Mouse (Mus musculus) kidney, embryonic 14.5 days (tissue): ENCODE results near the gene Ap1g2. TPM values are rescaled to one million over a fixed set of nuclear protein-coding genes. Genes with fewer than 3 reads are reported as not detected.

Source experiments
- ATAC-seq: fragments of 200-750 bp; cut with Nextera tagmentation; 2 replicates; pipeline ENCODE4 v1.8.0; 2017; ENCODE audit warnings: moderate number of reproducible peaks, mild to moderate bottlenecking, moderate TSS enrichment, moderate library complexity; ENCODE audit not compliant: low FRiP score, low TSS enrichment
- H3K27ac ChIP-seq: fragments of 300-500 bp; sonication (generic); 2 replicates; pipeline ENCODE4 v1.5.1; 2014; ENCODE audit warnings: low read depth, mild to moderate bottlenecking, low read length, moderate library complexity, mixed read lengths
- H3K27me3 ChIP-seq: fragments of 300-500 bp; sonication (generic); 2 replicates; pipeline ENCODE4 v1.6.1; 2014; ENCODE audit warnings: mild to moderate bottlenecking, low read length; ENCODE audit not compliant: control insufficient read depth, insufficient read depth
- H3K36me3 ChIP-seq: fragments of 300-500 bp; sonication (generic); 2 replicates; pipeline ENCODE4 v1.6.1; 2014; ENCODE audit warnings: low read length, mixed read lengths; ENCODE audit not compliant: control insufficient read depth, insufficient read depth
- H3K4me1 ChIP-seq: fragments of 300-500 bp; sonication (generic); 2 replicates; pipeline ENCODE4 v1.6.1; 2014; ENCODE audit warnings: low read length, mixed read lengths; ENCODE audit not compliant: control insufficient read depth, insufficient read depth
- H3K4me2 ChIP-seq: fragments of 300-500 bp; sonication (generic); replicated peaks from 2 replicates; pipeline ENCODE4 v1.6.1; 2014; ENCODE audit warnings: low read depth, mild to moderate bottlenecking, low read length
- H3K4me3 ChIP-seq: fragments of 300-500 bp; sonication (generic); 2 replicates; pipeline ENCODE4 v1.5.1; 2014; ENCODE audit warnings: mild to moderate bottlenecking, low read length
- H3K9ac ChIP-seq: fragments of 300-500 bp; sonication (generic); 2 replicates; pipeline ENCODE4 v1.6.1; 2014; ENCODE audit warnings: low read depth, mild to moderate bottlenecking, low read length, moderate library complexity
- H3K9me3 ChIP-seq: fragments of 300-500 bp; sonication (generic); 2 replicates; pipeline ENCODE4 v1.6.1; 2016; ENCODE audit warnings: low read length; ENCODE audit not compliant: control insufficient read depth
- WGBS: fragments of 180-500 bp; shearing (Covaris S2); extraction: QIAGEN DNeasy Blood & Tissue Kit; methylation state at CpG from one replicate; pipeline ENCODE4 v1.1.7; 2014; 5-methylcytosine and 5-hydroxymethylcytosine counted together
- polyA plus RNA-seq: library from polyadenylated mRNA; unstranded; fragments of >200 nt; fragmentation: Nextera tagmentation; extraction: Ambion mirVana; gene quantifications from 2 replicates; pipeline ENCODE4 v1.2.1, GENCODE M21; 2014

The Ap1g2 gene
- polyA plus RNA-seq, 1 experiment from 2014 or later = 17.8 TPM

GRCm38 (mm10) chr14:55115846-55116245 lies 9.5 kb upstream of the Ap1g2 start:
- 0% methylated on average over 8 of the region's 8 CpGs for WGBS
- Histone ChIP-seq H3K9ac (no peak overlapping the region; the same call in 1 of the 2 replicates), H3K27me3 (peaks cover 29% of the 10 kb centered on the region), H3K4me3 (peak overlapping the region; percentile 59), H3K36me3 (no peaks in the 10 kb centered on the region), H3K4me1 (peaks cover 17% of the 10 kb centered on the region; the same call in 1 of the 2 replicates), H3K27ac (no peak overlapping the region), H3K9me3 (no peaks in the 10 kb centered on the region), H3K4me2 (peak overlapping the region; percentile 98)
- ATAC-seq = 0 out of 2 replicates have a peak, but pooled peaks have one; percentile 25

- H3K9me3 ChIP-seq = no peaks in the 10 kb centered on the region
- H3K4me1 ChIP-seq = peaks cover 17% of the 10 kb centered on the region; the same call in 1 of the 2 replicates
- H3K9ac ChIP-seq = peak overlapping the region; percentile 59
- ATAC-seq = peak; percentile 63
- H3K36me3 ChIP-seq = no peaks in the 10 kb centered on the region
- no peak overlapping the region for H3K27ac ChIP-seq
- H3K27me3 ChIP-seq = peaks cover 35% of the 10 kb centered on the region
- WGBS = under 1% methylated on average over 67 of the region's 78 CpGs
- peak overlapping the region; percentile 59 for H3K4me3 ChIP-seq
- peak overlapping the region; percentile 98 for H3K4me2 ChIP-seq
Observed at GRCm38 (mm10) chr14:55114759-55115701, 8.6 kb upstream of the Ap1g2 start.

GRCm38 (mm10) chr14:55113975-55114645 lies 7.7 kb upstream of the Ap1g2 start:
- Histone ChIP-seq H3K4me1 (peaks cover 22% of the 10 kb centered on the region; the same call in 1 of the 2 replicates), H3K9me3 (no peaks in the 10 kb centered on the region), H3K27ac (no peak overlapping the region), H3K9ac (peak overlapping the region; percentile 59; the same call in 1 of the 2 replicates), H3K4me2 (peak overlapping the region; percentile 98), H3K36me3 (no peaks in the 10 kb centered on the region), H3K27me3 (peaks cover 42% of the 10 kb centered on the region), H3K4me3 (peak overlapping the region; percentile 59)
- 13% methylated on average over 26 of the region's 26 CpGs for WGBS
- no peak for ATAC-seq

GRCm38 (mm10) chr14:55113351-55113974 lies 7.1 kb upstream of the Ap1g2 start:
- Histone ChIP-seq H3K27ac (no peak overlapping the region), H3K9ac (no peak overlapping the region), H3K4me1 (peaks cover 22% of the 10 kb centered on the region; the same call in 1 of the 2 replicates), H3K27me3 (peaks cover 42% of the 10 kb centered on the region), H3K4me3 (no peak overlapping the region; the same call in 1 of the 2 replicates), H3K9me3 (no peaks in the 10 kb centered on the region), H3K4me2 (peak overlapping the region; percentile 98; the same call in 1 of the 2 replicates), H3K36me3 (no peaks in the 10 kb centered on the region)
- WGBS = 72% methylated on average over 50 of the region's 51 CpGs
- no peak for ATAC-seq

- H3K27me3 ChIP-seq = peaks cover 42% of the 10 kb centered on the region
- ATAC-seq = no peak
Observed at GRCm38 (mm10) chr14:55111720-55112119, 5.3 kb upstream of the Ap1g2 start.

GRCm38 (mm10) chr14:55110076-55110475 lies 3.7 kb upstream of the Ap1g2 start:
- peaks cover 35% of the 10 kb centered on the region for H3K27me3 ChIP-seq
- no peak overlapping the region for H3K27ac ChIP-seq
- no peaks in the 10 kb centered on the region for H3K9me3 ChIP-seq
- no peak for ATAC-seq
- peaks cover 17% of the 10 kb centered on the region for H3K4me1 ChIP-seq
- H3K4me2 ChIP-seq = no peak overlapping the region
- no peak overlapping the region for H3K9ac ChIP-seq
- H3K4me3 ChIP-seq = no peak overlapping the region
- H3K36me3 ChIP-seq = no peaks in the 10 kb centered on the region
- WGBS = 31% methylated on average over 9 of the region's 9 CpGs

More at GRCm38 (mm10) chr14:55111720-55112119, 5.3 kb upstream of the Ap1g2 start:
- H3K4me1 ChIP-seq = peaks cover 22% of the 10 kb centered on the region; the same call in 1 of the 2 replicates
- no peak overlapping the region for H3K4me2 ChIP-seq
- no peak overlapping the region for H3K9ac ChIP-seq
- H3K4me3 ChIP-seq = no peak overlapping the region
- no peaks in the 10 kb centered on the region for H3K36me3 ChIP-seq
- H3K27ac ChIP-seq = no peak overlapping the region
- no peaks in the 10 kb centered on the region for H3K9me3 ChIP-seq
- 84% methylated on average over 2 of the region's 2 CpGs for WGBS

- no peaks in the 10 kb centered on the region for H3K9me3 ChIP-seq
- no peak overlapping the region for H3K4me3 ChIP-seq
- H3K27ac ChIP-seq = no peak overlapping the region
- H3K4me1 ChIP-seq = peaks cover 18% of the 10 kb centered on the region
- ATAC-seq = no peak
- no peak overlapping the region; the same call in 1 of the 2 replicates for H3K9ac ChIP-seq
- no peaks in the 10 kb centered on the region for H3K36me3 ChIP-seq
- H3K4me2 ChIP-seq = no peak overlapping the region
- H3K27me3 ChIP-seq = peaks cover 32% of the 10 kb centered on the region
- WGBS = 12% methylated on average over 21 of the region's 21 CpGs
Observed at GRCm38 (mm10) chr14:55109048-55109873, 2.9 kb upstream of the Ap1g2 start.
